Mouse (Mus musculus): ENCODE measurements around the gene Sc5d. TPM values are rescaled to one million over a fixed set of nuclear protein-coding genes. Genes with fewer than 3 reads are reported as not detected.

Sc5d gene
- polyA plus RNA-seq, 1 experiment, result 23.3 TPM

DNA sequence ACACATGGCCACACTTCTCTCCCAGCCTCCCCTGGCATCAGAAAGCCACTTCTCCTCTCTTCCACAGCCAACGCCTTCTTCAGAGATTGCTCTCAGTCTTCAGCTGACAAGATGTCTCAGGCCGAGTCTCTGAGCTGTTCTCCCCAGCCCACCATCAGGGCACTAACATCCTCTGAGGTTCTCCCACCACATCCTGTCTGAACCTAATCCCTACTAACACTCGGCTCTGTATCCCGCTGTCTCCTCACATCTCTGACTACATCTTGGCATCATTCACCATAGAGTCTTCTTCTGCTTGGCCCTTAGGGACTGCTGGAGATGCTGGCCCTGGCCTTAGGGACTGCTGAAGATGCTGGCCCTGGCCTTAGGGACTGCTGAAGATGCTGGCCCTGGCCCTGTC, 25.2 kb downstream of the Sc5d start:
- no peak for TF ChIP-seq POLR2A (IDR thresholded peaks at IDR 0.05; ENCODE audit: control insufficient read depth, low read depth, low read length)
- no peak for TF ChIP-seq CTCF (IDR thresholded peaks at IDR 0.05; ENCODE audit: control insufficient read depth, insufficient read depth, insufficient replicate concordance, low read depth, low read length)
- Histone ChIP-seq H3K4me3 (ENCODE audit: control insufficient read depth, low read depth, low read length) (no peak overlapping the region), H3K27ac (ENCODE audit: control insufficient read depth, insufficient read depth, low read depth, low read length) (no peak overlapping the region), H3K36me3 (ENCODE audit: control insufficient read depth, insufficient read depth, low read length) (no peaks in the 10 kb centered on the region), H3K4me1 (ENCODE audit: control insufficient read depth, insufficient read depth, low read length) (no peaks in the 10 kb centered on the region), H3K27me3 (ENCODE audit: control insufficient read depth, insufficient read depth, low read length) (no peaks in the 10 kb centered on the region)

DNA sequence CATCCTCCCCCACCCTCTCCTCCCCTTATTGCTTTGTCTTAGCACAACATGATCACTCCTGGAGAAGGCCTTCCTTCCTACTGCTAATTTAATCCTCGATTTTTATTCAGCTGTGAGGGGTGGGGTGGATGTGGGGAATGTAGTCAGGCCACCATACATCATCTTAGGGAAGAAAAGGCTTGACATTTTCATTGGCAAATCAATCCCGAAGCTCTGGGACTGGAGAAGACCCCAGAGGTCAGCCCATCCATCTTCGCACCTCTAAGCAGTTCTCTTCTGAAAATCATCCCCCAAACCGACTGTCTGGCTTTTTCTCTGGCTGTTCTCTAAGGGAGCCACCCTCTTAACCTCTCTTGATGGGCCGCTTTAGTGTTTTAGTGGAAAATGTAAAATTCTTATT, 32.9 kb downstream of the Sc5d start:
- TF ChIP-seq CTCF (IDR thresholded peaks at IDR 0.05; ENCODE audit: control insufficient read depth, insufficient read depth, insufficient replicate concordance, low read depth, low read length) (no peak), POLR2A (IDR thresholded peaks at IDR 0.05; ENCODE audit: control insufficient read depth, low read depth, low read length) (no peak)
- Histone ChIP-seq H3K27ac (ENCODE audit: control insufficient read depth, insufficient read depth, low read depth, low read length) (no peak overlapping the region), H3K4me1 (ENCODE audit: control insufficient read depth, insufficient read depth, low read length) (no peaks in the 10 kb centered on the region), H3K4me3 (ENCODE audit: control insufficient read depth, low read depth, low read length) (no peak overlapping the region), H3K36me3 (ENCODE audit: control insufficient read depth, insufficient read depth, low read length) (no peaks in the 10 kb centered on the region), H3K27me3 (ENCODE audit: control insufficient read depth, insufficient read depth, low read length) (no peaks in the 10 kb centered on the region)

DNA sequence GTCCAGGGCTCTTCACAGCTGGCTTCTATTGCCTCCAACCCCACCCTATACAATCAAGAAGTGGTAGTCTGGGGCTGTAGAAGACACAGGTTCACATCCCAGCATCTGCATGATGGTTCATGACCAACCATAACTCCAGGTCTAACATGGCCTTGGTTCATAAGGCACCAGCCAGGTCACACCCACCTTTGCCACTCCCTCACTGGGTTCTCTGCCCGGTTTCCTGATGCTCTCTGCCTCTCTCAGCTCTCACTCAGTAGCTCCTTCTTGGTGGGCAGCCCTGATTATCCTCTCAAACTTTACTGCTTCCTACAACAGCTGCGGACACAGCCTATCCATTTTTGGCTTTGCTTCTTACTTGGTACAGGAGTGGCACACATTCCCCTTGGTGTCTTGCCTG, 33.7 kb downstream of the Sc5d start:
- TF ChIP-seq CTCF (IDR thresholded peaks at IDR 0.05; ENCODE audit: control insufficient read depth, insufficient read depth, insufficient replicate concordance, low read depth, low read length) (no peak), POLR2A (IDR thresholded peaks at IDR 0.05; ENCODE audit: control insufficient read depth, low read depth, low read length) (no peak)
- Histone ChIP-seq H3K4me1 (ENCODE audit: control insufficient read depth, insufficient read depth, low read length) (no peaks in the 10 kb centered on the region), H3K4me3 (ENCODE audit: control insufficient read depth, low read depth, low read length) (no peak overlapping the region), H3K27me3 (ENCODE audit: control insufficient read depth, insufficient read depth, low read length) (no peaks in the 10 kb centered on the region), H3K27ac (ENCODE audit: control insufficient read depth, insufficient read depth, low read depth, low read length) (no peak overlapping the region), H3K36me3 (ENCODE audit: control insufficient read depth, insufficient read depth, low read length) (no peaks in the 10 kb centered on the region)

DNA sequence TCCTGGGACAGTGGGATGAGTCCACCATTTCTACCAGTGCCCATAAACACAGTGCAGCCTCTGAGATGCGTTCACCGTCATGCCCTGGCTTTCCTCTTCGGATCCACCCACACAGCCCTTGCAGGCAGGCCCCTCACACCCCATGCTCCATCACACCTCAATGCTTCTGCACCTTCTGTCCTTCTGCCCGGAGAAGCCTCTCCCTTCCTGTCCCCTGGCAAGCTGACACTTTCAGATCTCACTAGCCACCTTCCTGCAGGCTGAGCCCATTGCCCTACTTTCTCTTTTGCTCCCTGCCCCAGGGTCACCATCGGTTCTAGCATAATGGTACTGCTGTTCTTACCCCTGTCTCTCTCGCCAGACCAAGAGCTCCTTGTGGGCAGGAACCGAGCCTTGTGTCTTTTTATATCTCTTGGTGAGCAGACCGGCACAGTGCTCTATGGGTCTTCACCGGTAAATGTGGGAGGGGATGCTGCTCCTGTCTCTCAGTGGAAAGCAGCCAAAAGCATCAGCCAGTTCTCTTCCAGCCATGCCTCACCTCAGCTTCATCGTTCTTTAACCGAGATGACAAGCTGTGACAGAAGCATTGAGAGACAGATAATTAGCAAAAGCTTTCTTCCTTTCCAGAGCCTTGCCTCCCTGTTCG, 34.5 kb downstream of the Sc5d start:
- Histone ChIP-seq H3K4me3 (ENCODE audit: control insufficient read depth, low read depth, low read length) (no peak overlapping the region), H3K27ac (ENCODE audit: control insufficient read depth, insufficient read depth, low read depth, low read length) (no peak overlapping the region), H3K27me3 (ENCODE audit: control insufficient read depth, insufficient read depth, low read length) (no peaks in the 10 kb centered on the region), H3K4me1 (ENCODE audit: control insufficient read depth, insufficient read depth, low read length) (no peaks in the 10 kb centered on the region), H3K36me3 (ENCODE audit: control insufficient read depth, insufficient read depth, low read length) (no peaks in the 10 kb centered on the region)
- no peak for TF ChIP-seq CTCF (IDR thresholded peaks at IDR 0.05; ENCODE audit: control insufficient read depth, insufficient read depth, insufficient replicate concordance, low read depth, low read length)
- TF ChIP-seq POLR2A (IDR thresholded peaks at IDR 0.05; ENCODE audit: control insufficient read depth, low read depth, low read length), result no peak

DNA sequence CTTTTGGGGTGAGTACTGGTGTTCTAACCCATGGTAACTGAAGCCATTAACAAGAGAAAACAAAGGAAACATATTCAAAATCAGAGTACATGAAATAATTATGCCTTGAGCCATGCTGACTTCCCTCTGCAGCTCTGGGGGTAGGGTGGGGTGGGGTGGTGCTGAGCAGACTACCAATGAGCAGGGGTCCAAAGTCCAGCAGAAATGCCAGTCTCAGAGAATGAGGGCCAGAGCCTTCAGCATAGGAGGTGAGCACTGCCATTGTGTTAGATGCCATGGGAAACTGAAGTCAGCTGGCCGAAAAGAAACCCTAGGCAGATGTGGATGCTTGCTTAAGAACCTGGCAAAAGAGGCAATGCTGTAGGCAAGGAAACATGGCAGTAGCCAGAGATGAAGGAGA, 36.3 kb downstream of the Sc5d start:
- Histone ChIP-seq H3K4me1 (ENCODE audit: control insufficient read depth, insufficient read depth, low read length) (no peaks in the 10 kb centered on the region), H3K36me3 (ENCODE audit: control insufficient read depth, insufficient read depth, low read length) (no peaks in the 10 kb centered on the region), H3K4me3 (ENCODE audit: control insufficient read depth, low read depth, low read length) (no peak overlapping the region), H3K27ac (ENCODE audit: control insufficient read depth, insufficient read depth, low read depth, low read length) (no peak overlapping the region), H3K27me3 (ENCODE audit: control insufficient read depth, insufficient read depth, low read length) (no peaks in the 10 kb centered on the region)
- TF ChIP-seq CTCF (IDR thresholded peaks at IDR 0.05; ENCODE audit: control insufficient read depth, insufficient read depth, insufficient replicate concordance, low read depth, low read length) (no peak), POLR2A (IDR thresholded peaks at IDR 0.05; ENCODE audit: control insufficient read depth, low read depth, low read length) (no peak)

DNA sequence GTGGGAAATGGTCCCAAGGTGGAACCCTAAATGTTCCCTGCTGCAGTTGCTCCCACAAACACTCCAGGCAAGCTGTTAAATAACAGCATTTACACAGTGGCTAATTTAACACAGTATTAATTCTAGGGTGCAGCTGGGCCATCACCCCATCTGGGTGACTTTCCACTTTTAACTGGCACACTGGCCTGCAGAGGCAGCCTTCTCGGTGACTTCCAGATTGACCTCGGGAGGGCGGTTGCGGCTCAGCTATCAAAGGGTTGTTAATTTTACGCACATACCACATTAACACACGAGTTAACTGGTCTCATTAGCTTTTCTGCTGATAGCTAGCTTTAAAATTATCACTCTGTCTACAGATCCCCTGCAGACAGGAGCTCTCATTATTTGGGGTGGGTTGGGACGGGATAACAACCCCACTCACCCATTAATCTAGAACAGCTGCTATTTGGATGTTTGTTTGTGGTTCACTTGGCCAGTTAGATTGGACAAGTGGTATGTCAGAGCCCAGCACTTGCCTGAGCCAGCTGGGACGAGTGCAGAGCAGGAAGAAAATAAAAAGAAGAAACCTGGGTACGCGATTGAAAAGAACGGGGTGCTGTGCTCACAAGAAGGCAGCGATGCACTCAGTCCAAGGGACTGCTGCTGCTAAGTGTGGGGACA, 44.9 kb downstream of the Sc5d start:
- Histone ChIP-seq H3K4me1 (ENCODE audit: control insufficient read depth, insufficient read depth, low read length) (no peaks in the 10 kb centered on the region), H3K36me3 (ENCODE audit: control insufficient read depth, insufficient read depth, low read length) (no peaks in the 10 kb centered on the region), H3K4me3 (ENCODE audit: control insufficient read depth, low read depth, low read length) (no peak overlapping the region), H3K27me3 (ENCODE audit: control insufficient read depth, insufficient read depth, low read length) (no peaks in the 10 kb centered on the region), H3K27ac (ENCODE audit: control insufficient read depth, insufficient read depth, low read depth, low read length) (no peak overlapping the region)
- no peak for TF ChIP-seq CTCF (IDR thresholded peaks at IDR 0.05; ENCODE audit: control insufficient read depth, insufficient read depth, insufficient replicate concordance, low read depth, low read length)
- TF ChIP-seq POLR2A (IDR thresholded peaks at IDR 0.05; ENCODE audit: control insufficient read depth, low read depth, low read length), result no peak

DNA sequence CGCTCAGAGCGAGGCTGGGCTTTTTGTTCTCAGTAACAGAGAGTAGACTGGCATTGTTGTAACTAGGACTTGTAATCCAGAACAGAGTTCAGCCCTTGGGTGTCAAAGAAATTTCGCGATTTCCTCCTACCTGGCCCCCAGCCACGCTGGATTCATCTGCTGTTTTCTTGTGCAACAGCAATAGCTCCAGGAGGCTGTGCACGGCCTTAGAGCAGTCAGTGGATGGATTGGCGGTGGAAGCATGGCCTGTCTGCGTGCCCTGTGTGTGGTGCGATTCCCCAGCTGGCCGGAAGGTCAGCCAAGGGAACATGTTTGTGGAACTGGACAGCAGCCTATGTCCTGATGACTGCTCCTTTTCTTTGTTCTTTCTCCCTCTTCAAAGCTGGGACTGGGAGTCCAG, 46.4 kb downstream of the Sc5d start:
- H3K36me3 ChIP-seq (ENCODE audit: control insufficient read depth, insufficient read depth, low read length), result no peaks in the 10 kb centered on the region
- H3K27ac ChIP-seq (ENCODE audit: control insufficient read depth, insufficient read depth, low read depth, low read length), result no peak overlapping the region

More for the DNA sequence above, 46.4 kb downstream of the Sc5d start:
- Histone ChIP-seq H3K4me1 (ENCODE audit: control insufficient read depth, insufficient read depth, low read length) (no peaks in the 10 kb centered on the region), H3K4me3 (ENCODE audit: control insufficient read depth, low read depth, low read length) (no peak overlapping the region), H3K27me3 (ENCODE audit: control insufficient read depth, insufficient read depth, low read length) (no peaks in the 10 kb centered on the region)
- TF ChIP-seq CTCF (IDR thresholded peaks at IDR 0.05; ENCODE audit: control insufficient read depth, insufficient read depth, insufficient replicate concordance, low read depth, low read length) (no peak), POLR2A (IDR thresholded peaks at IDR 0.05; ENCODE audit: control insufficient read depth, low read depth, low read length) (no peak)

Data from testis, adult 2 months (tissue).